Comparison of ENCODE assay signal across 9 mouse cellular contexts in the genomic region with DNA sequence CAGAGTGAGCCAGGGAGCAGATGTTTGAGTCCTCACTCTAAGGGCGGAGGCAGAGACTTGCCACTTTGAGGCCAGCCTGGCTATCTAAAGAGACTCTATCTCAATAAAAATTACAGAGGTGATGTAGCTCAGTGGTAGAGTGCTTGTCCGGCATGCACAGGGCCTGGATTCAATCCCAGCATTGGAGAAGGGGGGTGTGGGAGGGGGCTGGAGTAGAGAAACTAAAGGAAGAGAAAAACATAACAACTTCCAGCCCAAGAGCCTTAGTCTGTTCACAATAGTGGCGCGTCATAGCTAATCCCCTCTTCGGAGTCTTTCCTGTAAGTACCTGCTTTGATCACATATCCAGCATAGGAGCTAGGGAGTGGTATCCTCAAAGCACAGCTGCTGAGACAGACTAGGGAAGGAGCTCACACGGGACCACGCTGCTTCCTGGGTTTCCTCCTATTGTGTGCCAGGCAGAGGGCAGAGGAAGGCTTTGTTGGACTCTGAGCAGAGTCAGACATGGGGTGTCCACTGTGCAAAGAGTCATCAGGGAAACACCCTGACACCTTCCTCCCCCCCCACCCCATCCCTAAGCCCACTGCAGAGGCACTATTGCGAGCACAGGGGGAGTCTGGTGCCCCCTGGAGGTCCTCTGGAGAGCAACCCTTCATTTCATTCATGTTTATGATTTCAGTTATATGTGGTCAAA. TPM values are rescaled to one million over a fixed set of nuclear protein-coding genes. Genes with fewer than 3 reads are reported as not detected.
A peak's percentile ranks its signal among the peaks of the same experiment; 100 is the strongest.
DNase-seq lines count a peak whose midpoint lies in the region; ATAC-seq and TF ChIP-seq lines count a peak whose summit lies in the region.
"Had no signal": no experiment of that assay in that cellular context is flagged by ENCODE, and none has a peak within 500 bp of the region (broad histone marks: within the 10 kb centered on the region; RNA-seq: fewer than 3 reads in every experiment).

No protein-coding gene starts in this region.

- H3K27ac ChIP-seq in heart, adult 2 months, result no peak overlapping the region
- H3K27ac ChIP-seq in forebrain, embryonic 10.5 days, result peak overlapping the region; percentile 44; the same call in 1 of the 2 replicates
- H3K27ac ChIP-seq in lung, postnatal 0 days (ENCODE audit: low read length), result no peak overlapping the region
- H3K27ac ChIP-seq: liver, embryonic 13.5 days had no signal

- H3K4me1 ChIP-seq in heart, adult 2 months (ENCODE audit: control insufficient read depth, insufficient read depth, low read length), result no peaks in the 10 kb centered on the region
- no peaks in the 10 kb centered on the region for H3K4me1 ChIP-seq in forebrain, embryonic 10.5 days
- H3K4me1 ChIP-seq in lung, postnatal 0 days (ENCODE audit: insufficient read depth, low read depth, low read length), result no peaks in the 10 kb centered on the region
- H3K4me1 ChIP-seq: liver, embryonic 13.5 days had no signal

- no peak overlapping the region for H3ac ChIP-seq in C2C12 (ENCODE audit: control insufficient read depth, insufficient read length, low read depth)

- H3K79me2 ChIP-seq in heart, adult 2 months (replicated peaks; ENCODE audit: control insufficient read depth, insufficient read depth, low read length), result no peaks in the 10 kb centered on the region
- H3K79me2 ChIP-seq in C2C12 (ENCODE audit: control insufficient read depth, insufficient read depth), result no peaks in the 10 kb centered on the region

- H3K27me3 ChIP-seq in heart, adult 2 months (ENCODE audit: control insufficient read depth, insufficient read depth, low read length), result no peaks in the 10 kb centered on the region
- no peaks in the 10 kb centered on the region for H3K27me3 ChIP-seq in C2C12 (ENCODE audit: control insufficient read depth, insufficient read depth, insufficient read length)
- no peaks in the 10 kb centered on the region for H3K27me3 ChIP-seq in forebrain, embryonic 10.5 days (ENCODE audit: poor library complexity, severe bottlenecking)
- H3K27me3 ChIP-seq in lung, postnatal 0 days (replicated peaks; ENCODE audit: insufficient read depth, low read length), result no peaks in the 10 kb centered on the region
- H3K27me3 ChIP-seq: liver, embryonic 13.5 days had no signal

- no peak for TF ChIP-seq POLR2A in heart, adult 2 months (IDR thresholded peaks at IDR 0.05; ENCODE audit: insufficient read depth, low read depth, low read length)

- WGBS in heart, adult 2 months, result 49% methylated on average over 8 of the region's 8 CpGs
- WGBS in forebrain, embryonic 10.5 days, result 80% methylated on average over 8 of the region's 8 CpGs
- WGBS in lung, postnatal 0 days, result 62% methylated on average over 8 of the region's 8 CpGs

- H3K4me3 ChIP-seq in heart, adult 2 months, result no peak overlapping the region
- H3K4me3 ChIP-seq in C2C12 (ENCODE audit: insufficient read depth, poor library complexity, severe bottlenecking), result no peak overlapping the region
- H3K4me3 ChIP-seq in forebrain, embryonic 10.5 days, result no peak overlapping the region
- no peak overlapping the region for H3K4me3 ChIP-seq in lung, postnatal 0 days (ENCODE audit: low read depth, low read length)
- H3K4me3 ChIP-seq: liver, embryonic 13.5 days had no signal

- ATAC-seq in lung, postnatal 0 days, result peak; percentile 91

- H3K4me2 ChIP-seq in lung, postnatal 0 days (replicated peaks; ENCODE audit: low read depth, low read length), result no peak overlapping the region
- H3K4me2 ChIP-seq: liver, embryonic 13.5 days had no signal

- TF ChIP-seq EP300 in heart, adult 2 months (IDR thresholded peaks at IDR 0.05; ENCODE audit: insufficient read depth, low read depth, low read length), result no peak
- TF ChIP-seq EP300 in lung, postnatal 0 days (IDR thresholded peaks at IDR 0.05), result 0 out of 2 replicates have a peak, but pooled peaks have one; percentile 14

- no peak overlapping the region for H3K9ac ChIP-seq in heart, adult 2 months (ENCODE audit: low read depth, low read length)
- H3K9ac ChIP-seq in lung, postnatal 0 days (replicated peaks; ENCODE audit: low read depth), result no peak overlapping the region
- H3K9ac ChIP-seq: liver, embryonic 13.5 days had no signal

- peak; percentile 69 for TF ChIP-seq CTCF in heart, adult 2 months (IDR thresholded peaks at IDR 0.05)
- TF ChIP-seq CTCF in C2C12 (IDR thresholded peaks at IDR 0.05; ENCODE audit: control insufficient read depth, insufficient read depth, insufficient read length), result peak; percentile 37
- TF ChIP-seq CTCF in lung, postnatal 0 days (IDR thresholded peaks at IDR 0.05), result peak; percentile 62

- no peaks in the 10 kb centered on the region for H3K36me3 ChIP-seq in heart, adult 2 months (ENCODE audit: control insufficient read depth, insufficient read depth, low read length)
- H3K36me3 ChIP-seq in C2C12 (ENCODE audit: control insufficient read depth, insufficient read depth), result peaks cover 96% of the 10 kb centered on the region
- H3K36me3 ChIP-seq in forebrain, embryonic 10.5 days (replicated peaks), result peaks cover 98% of the 10 kb centered on the region
- peaks cover 17% of the 10 kb centered on the region for H3K36me3 ChIP-seq in lung, postnatal 0 days (ENCODE audit: insufficient read depth, low read length)

- no peaks in the 10 kb centered on the region for H3K9me3 ChIP-seq in forebrain, embryonic 10.5 days
- H3K9me3 ChIP-seq in lung, postnatal 0 days (ENCODE audit: low read length), result no peaks in the 10 kb centered on the region
- H3K9me3 ChIP-seq: liver, embryonic 13.5 days had no signal

- DNase-seq in heart, adult 2 months, result no peak
- no peak for DNase-seq in heart, postnatal 36 days
- no peak for DNase-seq in forebrain, embryonic 10.5 days (ENCODE audit: extremely low spot score, low spot score)
- DNase-seq in lung, postnatal 0 days (ENCODE audit: low spot score), result peak; percentile 50
- no peak for DNase-seq in T-cell, adult 2 months (ENCODE audit: low spot score)
- no peak for DNase-seq in ovary, adult 18-20 months (ENCODE audit: low spot score)
- DNase-seq in adrenal gland, postnatal 25 days, result no peak
- DNase-seq: liver, embryonic 13.5 days had no signal

- H3K79me3 ChIP-seq in C2C12 (ENCODE audit: low read depth), result no peaks in the 10 kb centered on the region

- intact Hi-C loops in heart, adult 2 months (cut with DNase I), result loop anchor here (2.0 kb wide), 1 partner anchor 363 kb away; no protein-coding TSS in a partner anchor
- intact Hi-C loops in heart, postnatal 36 days (cut with DNase I), result loop anchor here (2.0 kb wide), 2 partner anchors 63 to 363 kb away; no protein-coding TSS in a partner anchor

TF ChIP-seq in C2C12, 6 proteins besides CTCF, POLR2A, EP300 and RAD21:
- TF ChIP-seq MYOD1 (IDR thresholded peaks at IDR 0.05; ENCODE audit: control insufficient read depth, insufficient read length, low read depth) (no peak), USF1 (IDR thresholded peaks at IDR 0.05; ENCODE audit: low read depth) (no peak), MAX (IDR thresholded peaks at IDR 0.05) (no peak), FOSL1 (IDR thresholded peaks at IDR 0.05; ENCODE audit: insufficient read depth, low read length, poor library complexity, severe bottlenecking) (no peak), MYOG (IDR thresholded peaks at IDR 0.05; ENCODE audit: control insufficient read depth, extremely low read depth, insufficient read length) (no peak), CEBPB (IDR thresholded peaks at IDR 0.05; ENCODE audit: low read depth) (no peak)

RNA-seq across cellular contexts. Expression of a gene that starts 51.2 kb away (rescaled TPM):
- 100 to 1,000 TPM; 248 to 328 TPM for total RNA-seq in heart, adult 2 months (2021)
- polyA plus RNA-seq in heart, adult 2 months (2012; rRNA removed), result 41.0 and 59.1 TPM in 2 replicates
- 100 to 1,000 TPM; 319 to 364 TPM for total RNA-seq in heart, postnatal 36 days (2021)
- 32.8 TPM for polyA plus RNA-seq in C2C12 (2012; fragmentation: generic; extraction: Trizol)
- polyA plus RNA-seq in forebrain, embryonic 10.5 days (2016; fragmentation: Nextera tagmentation; extraction: Ambion mirVana), result 1.6 and 1.8 TPM in 2 replicates
- 36.2 and 36.8 TPM in 2 replicates for polyA plus RNA-seq in lung, postnatal 0 days (2015; fragmentation: Nextera tagmentation; extraction: Ambion mirVana)
- total RNA-seq in adrenal gland, postnatal 25 days (2021), result 30.1 and 40.7 TPM in 2 replicates

Comparison
In these comparisons a context has a peak if more than half of its experiments do, and no peak if none do; other contexts are left out.
1. RNA of a gene that starts 51.2 kb away (polyA plus RNA-seq): 41.0 to 59.1 TPM in heart, adult 2 months, 36.2 to 36.8 TPM in lung, postnatal 0 days and 32.8 TPM in C2C12 (single experiment); 1.6 to 1.8 TPM in forebrain, embryonic 10.5 days; every median in the first group is over 10 times any median in the second.
2. Peak in every context shown above with its lines, with median percentiles within 50 percentile points of each other: CTCF ChIP-seq.